Mouse (Mus musculus) layer of hippocampus, adult 2 months (tissue): Measurements from ENCODE around the gene Phyhd1. TPM values are rescaled to one million over a fixed set of nuclear protein-coding genes. Genes with fewer than 3 reads are reported as not detected.

ENCODE experiments used
- DNase-seq, 2 experiments: peaks; one replicate each; pipeline ENCODE4 v3.0.0; 2022; ENCODE audit warnings: low spot score in 2 of 2
- H3K27ac ChIP-seq: fragments of 200-600 bp; 2 replicates; pipeline ENCODE4 v1.8.1; 2022
- H3K4me3 ChIP-seq: fragments of 200-600 bp; 2 replicates; pipeline ENCODE4 v1.8.1; 2022; ENCODE audit warnings: mild to moderate bottlenecking
- CTCF ChIP-seq: fragments of 200-600 bp; conservative IDR thresholded peaks from 2 replicates; pipeline ENCODE4 v1.8.1; 2022; ENCODE audit warnings: antibody characterized with exemption, mild to moderate bottlenecking, moderate library complexity
- total RNA-seq, 2 experiments: library from RNA; stranded (reverse); gene quantifications; 2 replicates each; pipeline ENCODE4 v1.2.3; 2021

Phyhd1 gene
- total RNA-seq, 2 experiments from 2014 or later, result 21.5 to 22.2 TPM

DNA sequence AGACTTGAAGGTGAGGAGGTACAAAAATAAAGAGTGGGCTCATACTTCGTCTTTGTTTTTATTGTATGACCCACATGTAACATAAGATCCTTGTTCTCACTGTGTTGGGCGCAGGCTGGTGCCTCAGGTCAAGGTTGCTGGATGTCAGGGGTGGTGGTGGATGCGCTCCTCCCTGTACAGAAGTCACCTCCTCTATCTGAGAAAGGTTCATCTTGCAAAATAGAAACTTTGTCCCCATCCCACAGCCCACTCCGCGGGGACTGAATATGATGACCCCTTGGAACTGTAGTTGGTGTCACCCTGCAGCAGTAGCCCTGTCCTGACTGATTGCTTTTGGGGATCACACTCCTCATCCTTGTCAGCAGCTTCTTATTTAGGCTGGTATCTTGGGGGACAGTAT lies 19.0 kb upstream of the Phyhd1 start:
- no peak for TF ChIP-seq CTCF
- H3K27ac ChIP-seq, result peak overlapping the region; percentile 48; the same call in 1 of the 2 replicates
- no peak overlapping the region for H3K4me3 ChIP-seq
- DNase-seq, result no peak

DNA sequence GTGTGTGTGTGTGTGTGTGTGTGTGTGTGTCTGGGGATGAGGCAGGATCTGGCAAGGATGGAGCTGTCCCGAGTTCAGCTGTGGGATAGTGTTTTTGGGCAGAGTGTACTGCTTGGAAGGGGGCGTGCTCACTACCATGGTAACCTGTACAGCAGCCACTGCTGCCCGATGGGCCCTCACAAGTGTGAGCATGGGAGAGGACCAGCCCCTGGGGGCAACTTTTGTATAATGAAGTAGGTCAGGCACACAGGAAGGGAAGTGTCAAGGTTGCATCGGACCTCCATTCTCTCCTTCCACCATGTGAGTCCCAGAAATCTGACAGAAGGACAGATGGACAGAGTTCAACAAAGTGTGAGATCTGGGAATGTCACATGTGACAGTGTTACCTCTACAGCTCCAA lies 18.3 kb upstream of the Phyhd1 start:
- no peak for DNase-seq
- TF ChIP-seq CTCF, result no peak
- H3K4me3 ChIP-seq, result no peak overlapping the region
- H3K27ac ChIP-seq, result peak overlapping the region; percentile 43; the same call in 1 of the 2 replicates

DNA sequence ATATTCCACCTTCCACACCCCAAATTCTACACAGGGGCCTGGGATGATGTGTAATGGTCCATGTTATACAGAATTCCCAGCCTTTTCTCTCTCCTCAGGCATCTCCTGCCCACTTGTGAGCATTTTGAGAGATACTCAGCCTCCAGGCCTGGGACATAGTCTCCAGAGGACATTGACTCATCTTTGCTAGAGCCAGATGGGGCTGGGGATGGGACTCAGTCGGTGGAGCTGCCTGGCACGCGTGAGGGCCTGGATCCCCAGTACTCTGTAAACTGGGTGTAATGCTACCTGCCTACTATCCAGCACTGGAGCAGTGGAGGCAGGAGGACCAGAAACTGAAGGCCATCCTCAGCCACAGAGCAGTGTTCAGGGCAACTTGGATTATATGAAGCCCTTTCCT lies 16.8 kb upstream of the Phyhd1 start:
- Histone ChIP-seq H3K27ac (peak overlapping the region; percentile 36), H3K4me3 (no peak overlapping the region)
- no peak for TF ChIP-seq CTCF
- DNase-seq, result no peak

DNA sequence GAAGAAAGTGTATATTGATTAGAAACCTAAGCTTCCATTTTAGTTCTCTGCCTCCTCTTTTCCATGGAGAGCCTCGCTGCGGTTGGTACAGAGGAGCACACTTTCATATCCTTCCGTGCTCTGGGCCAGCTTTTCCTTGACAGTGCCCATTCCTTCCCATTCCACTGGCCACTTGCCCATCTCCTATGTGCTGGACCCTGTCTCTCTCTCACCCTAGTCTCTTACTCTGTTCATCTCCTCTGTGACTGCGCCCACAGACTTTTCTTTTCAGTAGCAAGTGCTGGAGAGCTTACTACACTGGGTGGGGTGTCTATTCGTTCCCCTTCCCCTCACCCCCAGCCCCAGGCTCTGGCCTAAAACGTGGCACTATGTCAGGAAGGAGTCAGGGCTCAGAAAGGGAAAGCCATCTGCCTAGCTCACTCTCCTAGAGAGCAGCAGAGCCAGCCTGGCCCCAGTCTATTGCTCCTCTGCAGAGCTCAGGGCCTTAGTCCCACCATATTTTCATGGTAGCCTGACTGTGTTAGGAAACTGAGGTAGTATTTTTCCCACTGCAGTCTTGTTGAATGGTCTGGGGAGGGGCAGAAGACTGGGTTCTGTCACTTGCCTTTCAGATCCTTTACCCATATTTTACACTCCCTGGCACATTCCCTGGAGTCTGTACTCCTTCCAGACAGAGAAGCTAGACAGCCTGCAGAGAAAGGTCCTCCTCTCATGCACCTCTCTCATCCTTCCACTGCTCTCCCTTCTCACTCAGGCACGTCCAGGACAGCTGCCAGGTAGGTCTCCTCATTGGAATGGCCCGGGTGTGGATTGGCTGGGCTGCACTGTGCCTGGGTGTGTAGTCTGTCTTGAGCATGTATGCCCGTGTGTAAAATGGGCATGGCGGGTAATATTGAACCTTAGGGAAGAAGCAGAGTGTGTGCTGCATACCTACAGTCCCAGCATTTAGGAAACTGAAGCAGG lies 15.6 kb upstream of the Phyhd1 start:
- DNase-seq, result no peak
- H3K4me3 ChIP-seq, result no peak overlapping the region
- H3K27ac ChIP-seq, result peak overlapping the region; percentile 55; the same call in 1 of the 2 replicates
- TF ChIP-seq CTCF, result no peak

DNA sequence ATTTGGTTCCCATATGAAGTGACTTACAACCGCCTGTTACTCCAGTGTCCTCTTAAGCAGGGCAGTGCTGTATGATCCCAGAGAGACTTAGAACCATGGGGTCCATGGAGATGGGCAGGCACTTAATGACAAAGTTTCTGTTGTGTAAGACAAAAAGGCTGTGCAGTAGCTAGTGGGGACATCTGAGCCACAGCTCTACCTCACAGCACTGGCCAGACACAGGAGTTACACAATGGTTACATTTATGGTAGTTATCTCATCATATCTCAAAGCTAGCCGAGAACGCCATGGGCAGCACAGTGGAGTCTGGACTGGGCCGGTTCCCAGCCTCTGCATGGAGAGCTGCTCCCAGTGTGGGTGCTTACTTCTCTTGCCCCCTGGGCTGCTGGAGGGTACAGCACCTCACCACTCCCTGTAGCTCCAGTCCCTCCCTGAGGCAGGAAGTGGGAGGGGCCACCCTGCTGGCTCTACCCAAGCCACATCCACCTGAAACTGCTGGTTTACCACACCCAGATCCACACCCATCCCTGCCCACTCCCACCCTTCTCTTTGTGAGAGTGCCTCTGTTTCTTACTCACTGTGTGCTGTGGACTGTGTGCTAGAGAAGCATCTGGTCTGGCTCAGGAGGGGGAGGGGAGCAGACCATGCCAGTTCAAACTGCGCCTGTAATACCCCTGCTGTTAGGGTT lies 14.4 kb upstream of the Phyhd1 start:
- no peak for DNase-seq
- Histone ChIP-seq H3K4me3 (no peak overlapping the region), H3K27ac (peak overlapping the region; percentile 73)
- no peak for TF ChIP-seq CTCF

DNA sequence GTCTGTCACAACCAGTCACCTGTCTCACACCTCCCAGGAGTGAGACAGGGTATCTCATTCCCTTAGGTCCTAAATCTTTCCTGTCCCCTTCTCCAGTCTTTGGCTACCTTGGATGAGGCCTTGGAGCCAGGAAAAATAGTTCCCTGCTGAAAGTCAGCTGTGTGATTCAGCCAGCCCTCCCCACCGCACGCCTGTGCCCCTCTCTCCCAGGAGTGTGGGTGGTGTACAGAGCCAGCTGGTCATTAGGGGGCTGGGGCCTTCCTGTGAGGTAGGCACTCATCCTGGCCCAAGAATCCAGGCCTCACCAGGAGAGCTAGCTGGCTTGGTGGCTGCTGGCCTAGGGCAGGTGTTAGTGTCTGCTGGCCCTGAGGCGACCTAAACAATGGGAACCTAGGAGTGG lies 13.5 kb upstream of the Phyhd1 start:
- no peak overlapping the region for H3K4me3 ChIP-seq
- TF ChIP-seq CTCF, result no peak
- peak overlapping the region; percentile 73 for H3K27ac ChIP-seq
- DNase-seq, result no peak

DNA sequence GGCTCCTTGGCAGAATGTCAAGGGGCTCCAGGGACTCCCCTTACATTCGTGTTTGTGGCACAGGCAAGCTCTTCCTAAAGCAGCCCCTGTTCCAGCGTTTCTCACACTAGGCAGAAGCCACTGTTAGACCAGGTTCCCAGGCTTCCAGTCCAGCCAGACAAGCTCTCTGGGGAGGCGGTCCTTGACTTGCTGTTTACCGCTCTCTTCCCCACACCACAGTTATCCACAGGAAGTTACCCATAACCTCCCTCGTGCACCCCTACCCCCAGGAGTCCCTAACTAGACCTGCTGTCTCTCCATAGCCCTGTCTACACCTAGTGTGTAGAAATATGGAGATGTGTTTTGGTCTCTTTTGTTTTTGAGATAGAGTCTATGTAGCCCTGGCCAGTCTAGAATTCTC lies 12.2 kb upstream of the Phyhd1 start:
- no peak overlapping the region for H3K27ac ChIP-seq
- DNase-seq, result no peak
- H3K4me3 ChIP-seq, result no peak overlapping the region
- TF ChIP-seq CTCF, result no peak

DNA sequence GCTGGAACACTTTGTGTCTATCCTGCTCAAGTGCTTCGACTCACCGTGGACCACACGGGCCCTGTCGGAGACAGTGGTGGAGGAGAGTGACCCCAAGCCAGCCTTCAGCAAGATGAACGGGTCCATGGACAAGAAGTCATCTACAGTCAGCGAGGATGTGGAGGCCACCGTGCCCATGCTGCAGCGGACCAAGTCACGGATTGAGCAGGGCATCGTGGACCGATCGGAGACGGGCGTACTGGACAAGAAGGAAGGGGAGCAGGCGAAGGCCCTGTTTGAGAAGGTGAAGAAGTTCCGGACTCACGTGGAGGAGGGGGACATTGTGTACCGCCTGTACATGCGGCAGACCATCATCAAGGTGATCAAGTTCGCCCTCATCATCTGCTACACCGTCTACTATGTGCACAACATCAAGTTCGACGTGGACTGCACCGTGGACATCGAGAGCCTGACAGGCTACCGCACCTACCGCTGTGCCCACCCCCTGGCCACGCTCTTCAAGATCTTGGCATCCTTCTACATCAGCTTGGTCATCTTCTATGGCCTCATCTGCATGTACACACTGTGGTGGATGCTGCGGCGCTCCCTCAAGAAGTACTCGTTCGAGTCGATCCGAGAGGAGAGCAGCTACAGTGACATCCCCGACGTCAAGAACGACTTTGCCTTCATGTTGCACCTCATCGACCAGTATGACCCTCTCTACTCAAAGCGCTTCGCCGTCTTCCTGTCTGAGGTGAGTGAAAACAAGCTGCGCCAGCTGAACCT lies 10.2 kb upstream of the Phyhd1 start:
- no peak for DNase-seq
- H3K27ac ChIP-seq, result no peak overlapping the region
- no peak for TF ChIP-seq CTCF

DNA sequence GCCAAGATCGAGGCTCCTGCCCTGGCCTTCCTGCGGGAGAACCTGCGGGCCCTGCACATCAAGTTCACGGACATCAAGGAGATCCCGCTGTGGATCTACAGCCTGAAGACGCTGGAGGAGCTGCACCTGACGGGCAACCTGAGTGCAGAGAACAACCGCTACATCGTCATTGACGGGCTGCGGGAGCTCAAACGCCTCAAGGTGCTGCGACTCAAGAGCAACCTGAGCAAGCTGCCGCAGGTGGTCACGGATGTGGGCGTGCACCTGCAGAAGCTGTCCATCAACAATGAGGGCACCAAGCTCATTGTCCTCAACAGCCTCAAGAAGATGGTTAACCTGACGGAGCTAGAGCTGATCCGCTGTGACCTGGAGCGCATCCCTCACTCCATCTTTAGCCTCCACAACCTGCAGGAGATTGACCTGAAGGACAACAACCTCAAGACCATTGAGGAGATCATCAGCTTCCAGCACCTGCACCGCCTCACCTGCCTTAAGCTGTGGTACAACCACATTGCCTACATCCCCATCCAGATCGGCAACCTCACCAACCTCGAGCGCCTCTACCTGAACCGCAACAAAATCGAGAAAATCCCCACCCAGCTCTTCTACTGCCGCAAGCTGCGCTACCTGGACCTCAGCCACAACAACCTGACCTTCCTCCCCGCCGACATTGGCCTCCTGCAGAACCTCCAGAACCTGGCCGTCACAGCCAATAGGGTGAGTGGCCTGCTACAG lies 9.2 kb upstream of the Phyhd1 start:
- H3K4me3 ChIP-seq, result no peak overlapping the region
- DNase-seq, result no peak
- no peak overlapping the region for H3K27ac ChIP-seq
- no peak for TF ChIP-seq CTCF

More for the DNA sequence above, 10.2 kb upstream of the Phyhd1 start:
- H3K4me3 ChIP-seq, result no peak overlapping the region

DNA sequence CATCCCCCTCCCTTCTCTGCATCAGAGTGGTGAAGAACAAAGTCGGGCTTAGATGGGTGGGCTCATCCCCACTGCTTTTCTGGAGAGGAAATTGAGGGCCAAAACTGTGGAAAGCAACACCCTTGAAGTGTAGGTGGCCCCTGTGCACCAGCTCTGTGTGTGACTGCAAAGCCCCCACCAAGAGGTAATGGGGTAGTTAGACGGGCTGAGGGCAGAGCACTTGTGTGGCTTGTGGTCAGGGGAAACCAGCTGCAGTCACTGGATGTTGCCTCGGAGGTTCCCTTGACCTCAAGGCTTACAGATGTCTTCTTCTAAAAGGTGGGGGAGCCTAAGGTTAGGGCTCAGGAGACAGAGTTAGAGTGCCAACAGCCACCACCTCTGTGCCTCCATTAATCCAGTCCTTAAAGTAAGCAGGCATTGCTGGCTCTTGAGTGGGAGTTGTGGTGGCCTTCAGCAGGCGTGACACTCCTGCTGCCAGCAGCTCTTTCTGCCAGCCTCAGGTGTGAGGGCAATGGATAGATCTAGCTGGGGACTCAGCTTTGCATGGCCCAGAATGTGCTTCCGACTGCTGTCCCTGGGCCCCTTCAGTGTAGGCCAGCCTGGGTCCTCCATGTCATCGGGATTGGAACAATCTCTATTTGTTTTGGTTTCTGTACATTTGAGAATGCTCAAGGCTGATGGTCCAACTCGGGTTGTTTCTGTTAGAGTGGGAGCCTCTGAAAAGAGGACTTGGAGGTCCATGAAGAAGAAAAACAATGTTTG lies 8.1 kb upstream of the Phyhd1 start:
- TF ChIP-seq CTCF, result no peak
- H3K4me3 ChIP-seq, result no peak overlapping the region
- H3K27ac ChIP-seq, result peak overlapping the region; percentile 54
- DNase-seq, result no peak

DNA sequence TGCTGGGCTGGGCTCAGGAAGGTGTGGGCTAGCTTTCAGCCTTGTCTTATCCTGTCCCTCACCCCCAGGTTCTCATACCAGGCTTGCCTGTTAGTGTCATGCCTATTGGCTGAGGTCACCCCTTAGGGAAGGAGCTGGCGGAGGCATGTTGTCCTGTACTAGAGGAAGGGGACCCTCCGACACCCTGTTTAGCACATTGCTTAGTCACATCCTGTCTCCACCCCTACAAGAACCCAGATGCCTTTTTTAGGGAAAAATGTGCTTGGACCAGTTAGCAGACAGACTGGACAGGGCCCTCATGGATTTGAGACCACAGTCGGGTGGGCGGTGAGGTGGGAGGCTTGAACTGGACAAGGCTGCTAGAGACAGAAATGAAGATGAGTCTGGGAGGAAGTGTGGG lies 7.4 kb upstream of the Phyhd1 start:
- no peak overlapping the region for H3K4me3 ChIP-seq
- peak overlapping the region; percentile 54 for H3K27ac ChIP-seq
- TF ChIP-seq CTCF, result no peak
- DNase-seq, result no peak
